Mouse (Mus musculus): ENCODE measurements at regions not wholly inside any gene's neighbourhood (a gene's known extent, or its start where the extent isn't known, plus 50 kb on each side); places are given as distances from the start of the nearest gene placed in this dataset.

- no peak for ATAC-seq (ENCODE audit: poor library complexity, severe bottlenecking)
These were observed 256.6 kb upstream of the Nfe2l3 start for GRCm38 (mm10) chr6:51175616-51176590.

GRCm38 (mm10) chr6:51176791-51177433 lies 255.6 kb upstream of the Nfe2l3 start:
- no peak for ATAC-seq (ENCODE audit: poor library complexity, severe bottlenecking)

- no peak for ATAC-seq (ENCODE audit: poor library complexity, severe bottlenecking)
These were observed 254.8 kb upstream of the Nfe2l3 start for GRCm38 (mm10) chr6:51177701-51178060.

- peak; percentile 94 for ATAC-seq (ENCODE audit: poor library complexity, severe bottlenecking)
These were observed 254.2 kb upstream of the Nfe2l3 start for GRCm38 (mm10) chr6:51178061-51178791.

- no peak for ATAC-seq (ENCODE audit: poor library complexity, severe bottlenecking)
These were observed 253.6 kb upstream of the Nfe2l3 start for GRCm38 (mm10) chr6:51178799-51179398.

- no peak for ATAC-seq (ENCODE audit: poor library complexity, severe bottlenecking)
These were observed 252.5 kb upstream of the Nfe2l3 start for GRCm38 (mm10) chr6:51179741-51180537.

- ATAC-seq (ENCODE audit: poor library complexity, severe bottlenecking) = no peak
These were observed 251.3 kb upstream of the Nfe2l3 start for GRCm38 (mm10) chr6:51180881-51181875.

- no peak for ATAC-seq (ENCODE audit: poor library complexity, severe bottlenecking)
These were observed 250.6 kb upstream of the Nfe2l3 start for GRCm38 (mm10) chr6:51181905-51182304.

GRCm38 (mm10) chr6:51182771-51183284 lies 249.6 kb upstream of the Nfe2l3 start:
- no peak for ATAC-seq (ENCODE audit: poor library complexity, severe bottlenecking)

GRCm38 (mm10) chr6:51183576-51184420 lies 248.7 kb upstream of the Nfe2l3 start:
- no peak for ATAC-seq (ENCODE audit: poor library complexity, severe bottlenecking)

GRCm38 (mm10) chr6:51184500-51184899 lies 248.0 kb upstream of the Nfe2l3 start:
- ATAC-seq (ENCODE audit: poor library complexity, severe bottlenecking) = no peak

GRCm38 (mm10) chr6:51185201-51185600 lies 247.3 kb upstream of the Nfe2l3 start:
- ATAC-seq (ENCODE audit: poor library complexity, severe bottlenecking) = no peak

GRCm38 (mm10) chr6:51189173-51189572 lies 243.3 kb upstream of the Nfe2l3 start:
- ATAC-seq (ENCODE audit: poor library complexity, severe bottlenecking) = no peak

- no peak for ATAC-seq (ENCODE audit: poor library complexity, severe bottlenecking)
These were observed 239.6 kb upstream of the Nfe2l3 start for GRCm38 (mm10) chr6:51192826-51193225.

GRCm38 (mm10) chr6:51193356-51193755 lies 239.1 kb upstream of the Nfe2l3 start:
- ATAC-seq (ENCODE audit: poor library complexity, severe bottlenecking) = no peak

- ATAC-seq (ENCODE audit: poor library complexity, severe bottlenecking) = no peak
These were observed 236.1 kb upstream of the Nfe2l3 start for GRCm38 (mm10) chr6:51196391-51196790.

- no peak for ATAC-seq (ENCODE audit: poor library complexity, severe bottlenecking)
These were observed 235.3 kb upstream of the Nfe2l3 start for GRCm38 (mm10) chr6:51197000-51197774.
